Mouse (Mus musculus): ENCODE results near the gene Tmtc1. TPM values are rescaled to one million over a fixed set of nuclear protein-coding genes. Genes with fewer than 3 reads are reported as not detected.
A peak's percentile ranks its signal among the peaks of the same experiment; 100 is the strongest.

The Tmtc1 gene
- polyA plus RNA-seq, 1 experiment from 2014 or later = 3.6 TPM

DNA sequence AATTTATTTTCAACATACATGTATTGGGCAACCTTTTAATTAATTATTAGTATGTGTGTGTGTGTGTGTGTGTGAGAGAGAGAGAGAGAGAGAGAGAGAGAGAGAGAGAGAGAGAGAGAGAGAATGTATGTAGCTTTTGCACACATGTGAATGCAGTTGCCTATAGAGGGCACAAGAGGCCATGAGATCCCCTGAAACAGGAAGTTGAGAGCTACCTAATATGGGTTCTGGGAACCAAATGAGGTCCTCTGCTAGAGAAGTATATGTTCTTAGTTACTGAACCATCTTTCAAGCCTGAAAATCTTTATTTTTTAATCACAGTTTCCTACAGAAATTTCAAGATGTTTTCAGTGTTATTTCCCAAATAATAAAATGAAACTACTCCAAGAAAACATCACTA, 30.6 kb downstream of the Tmtc1 start:
- no peak overlapping the region for H3K4me2 ChIP-seq
- H3K4me1 ChIP-seq (replicated peaks) = no peaks in the 10 kb centered on the region
- no peak overlapping the region for H3K9ac ChIP-seq
- no peak overlapping the region for H3K4me3 ChIP-seq
- no peak overlapping the region for H3K27ac ChIP-seq (replicated peaks)
- no peak for ATAC-seq (ENCODE audit: low FRiP score, low read depth)
- H3K27me3 ChIP-seq = no peaks in the 10 kb centered on the region
- 0 out of 2 replicates have a peak, but pooled peaks cover 3% of the 10 kb centered on the region for H3K36me3 ChIP-seq
- no peaks in the 10 kb centered on the region for H3K9me3 ChIP-seq

- no peak overlapping the region for H3K9ac ChIP-seq
- no peak overlapping the region for H3K4me3 ChIP-seq
- H3K36me3 ChIP-seq = 0 out of 2 replicates have a peak, but pooled peaks cover 3% of the 10 kb centered on the region
- H3K27me3 ChIP-seq = no peaks in the 10 kb centered on the region
- H3K27ac ChIP-seq (replicated peaks) = no peak overlapping the region
- no peaks in the 10 kb centered on the region for H3K9me3 ChIP-seq
- ATAC-seq (ENCODE audit: low FRiP score, low read depth) = no peak
- no peaks in the 10 kb centered on the region for H3K4me1 ChIP-seq (replicated peaks)
- 74% methylated on average over 2 of the region's 2 CpGs for WGBS
- no peak overlapping the region for H3K4me2 ChIP-seq
Observed at GRCm38 (mm10) chr6:148406792-148407490, 37.2 kb downstream of the Tmtc1 start.

DNA sequence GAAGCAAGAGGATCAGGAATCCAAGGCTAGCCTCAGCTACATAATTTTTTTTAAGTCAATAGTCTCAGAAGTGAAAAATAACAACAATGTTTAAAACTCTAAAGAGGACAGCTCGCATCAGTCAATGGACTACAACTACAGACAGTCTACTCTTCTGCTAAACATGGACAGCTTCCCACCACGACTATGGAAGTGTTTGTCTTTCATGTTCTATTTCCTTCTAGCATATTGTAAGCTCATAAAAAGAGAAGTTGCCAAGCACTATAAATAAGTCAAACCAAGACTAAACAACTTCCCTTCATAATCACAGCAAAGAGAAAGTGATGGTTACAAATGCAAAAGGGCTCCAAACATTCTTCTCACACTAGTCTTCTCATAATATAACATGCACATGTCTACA, 38.6 kb downstream of the Tmtc1 start:
- Histone ChIP-seq H3K27me3 (no peaks in the 10 kb centered on the region), H3K9ac (no peak overlapping the region), H3K9me3 (no peaks in the 10 kb centered on the region), H3K4me3 (no peak overlapping the region), H3K4me1 (replicated peaks) (no peaks in the 10 kb centered on the region), H3K27ac (replicated peaks) (no peak overlapping the region), H3K4me2 (no peak overlapping the region), H3K36me3 (no peaks in the 10 kb centered on the region)
- WGBS = 86% methylated on average over 2 of the region's 2 CpGs
- ATAC-seq (ENCODE audit: low FRiP score, low read depth) = no peak

DNA sequence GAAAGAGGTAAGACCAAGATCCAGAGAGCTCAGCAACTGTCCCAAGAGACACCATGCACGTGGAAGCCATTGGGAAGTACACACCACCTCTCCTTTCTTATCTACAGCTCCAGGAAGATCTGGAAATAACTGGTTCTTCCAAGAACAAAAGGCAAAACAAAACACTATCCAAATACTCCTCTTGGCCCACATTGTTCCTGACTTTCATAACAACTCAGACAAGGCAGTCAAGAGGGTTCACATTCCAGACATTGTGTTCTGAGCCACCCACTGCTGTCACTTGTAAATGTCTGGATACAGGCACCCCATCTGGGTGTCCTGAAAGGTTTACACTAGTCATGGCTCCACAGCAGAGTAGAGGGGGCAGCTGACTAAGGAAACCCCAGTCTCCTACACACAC, 39.7 kb downstream of the Tmtc1 start:
- Histone ChIP-seq H3K4me2 (no peak overlapping the region), H3K4me3 (no peak overlapping the region), H3K27me3 (no peaks in the 10 kb centered on the region), H3K9me3 (no peaks in the 10 kb centered on the region), H3K4me1 (replicated peaks) (no peaks in the 10 kb centered on the region), H3K36me3 (no peaks in the 10 kb centered on the region), H3K9ac (no peak overlapping the region), H3K27ac (replicated peaks) (no peak overlapping the region)
- 35% methylated on average over 1 of the region's 1 CpGs for WGBS
- no peak for ATAC-seq (ENCODE audit: low FRiP score, low read depth)

- Histone ChIP-seq H3K27me3 (no peaks in the 10 kb centered on the region), H3K4me1 (replicated peaks) (no peaks in the 10 kb centered on the region), H3K4me3 (no peak overlapping the region), H3K9ac (no peak overlapping the region), H3K4me2 (no peak overlapping the region), H3K9me3 (no peaks in the 10 kb centered on the region), H3K27ac (replicated peaks) (no peak overlapping the region), H3K36me3 (no peaks in the 10 kb centered on the region)
- WGBS = 72% methylated on average over 3 of the region's 3 CpGs
- ATAC-seq (ENCODE audit: low FRiP score, low read depth) = no peak
Observed at GRCm38 (mm10) chr6:148403761-148404160, 40.4 kb downstream of the Tmtc1 start.

DNA sequence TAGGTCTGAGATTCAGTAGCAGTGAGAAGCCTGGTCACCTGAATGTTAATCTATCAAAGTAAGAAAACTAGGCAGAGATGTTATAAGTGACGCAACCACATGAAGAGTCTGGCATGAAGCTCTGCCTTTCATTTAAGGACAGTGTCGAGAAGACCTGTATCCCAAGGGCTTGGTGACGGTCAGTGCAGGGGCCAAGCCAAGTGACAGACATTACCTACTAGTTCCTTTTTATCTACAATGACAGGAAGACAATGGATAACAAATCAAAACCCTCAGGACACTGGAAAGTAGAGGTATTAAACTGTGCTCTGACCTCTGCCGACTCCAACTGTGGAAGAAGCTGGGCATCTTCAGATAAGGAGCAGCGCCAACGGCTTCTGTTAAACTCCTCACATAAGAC, 43.2 kb downstream of the Tmtc1 start:
- Histone ChIP-seq H3K9ac (no peak overlapping the region), H3K4me2 (no peak overlapping the region), H3K27me3 (no peaks in the 10 kb centered on the region), H3K4me1 (replicated peaks) (no peaks in the 10 kb centered on the region), H3K36me3 (no peaks in the 10 kb centered on the region), H3K9me3 (no peaks in the 10 kb centered on the region), H3K4me3 (no peak overlapping the region), H3K27ac (replicated peaks) (no peak overlapping the region)
- ATAC-seq (ENCODE audit: low FRiP score, low read depth) = no peak
- WGBS = 89% methylated on average over 6 of the region's 6 CpGs

- H3K4me1 ChIP-seq (replicated peaks) = no peaks in the 10 kb centered on the region
- H3K36me3 ChIP-seq = no peaks in the 10 kb centered on the region
- no peak overlapping the region for H3K9ac ChIP-seq
- no peak overlapping the region for H3K4me3 ChIP-seq
- H3K4me2 ChIP-seq = no peak overlapping the region
- no peaks in the 10 kb centered on the region for H3K27me3 ChIP-seq
- ATAC-seq (ENCODE audit: low FRiP score, low read depth) = no peak
- no peaks in the 10 kb centered on the region for H3K9me3 ChIP-seq
- WGBS = 93% methylated on average over 2 of the region's 2 CpGs
- H3K27ac ChIP-seq (replicated peaks) = no peak overlapping the region
Observed at GRCm38 (mm10) chr6:148399541-148399940, 44.6 kb downstream of the Tmtc1 start.

GRCm38 (mm10) chr6:148398888-148399287, 45.3 kb downstream of the Tmtc1 start:
- Histone ChIP-seq H3K4me2 (no peak overlapping the region), H3K9ac (no peak overlapping the region), H3K27me3 (no peaks in the 10 kb centered on the region), H3K4me3 (no peak overlapping the region), H3K4me1 (replicated peaks) (no peaks in the 10 kb centered on the region), H3K9me3 (no peaks in the 10 kb centered on the region), H3K36me3 (no peaks in the 10 kb centered on the region), H3K27ac (replicated peaks) (no peak overlapping the region)
- 89% methylated on average over 2 of the region's 2 CpGs for whole genome bisulfite sequencing
- no peak for ATAC-seq (ENCODE audit: low FRiP score, low read depth)

- no peak overlapping the region for H3K9ac ChIP-seq
- H3K27me3 ChIP-seq = no peaks in the 10 kb centered on the region
- no peak overlapping the region for H3K27ac ChIP-seq (replicated peaks)
- no peaks in the 10 kb centered on the region for H3K9me3 ChIP-seq
- ATAC-seq (ENCODE audit: low FRiP score, low read depth) = no peak
- peaks cover 11% of the 10 kb centered on the region for H3K4me1 ChIP-seq (replicated peaks)
- H3K36me3 ChIP-seq = no peaks in the 10 kb centered on the region
- WGBS = 53% methylated on average over 5 of the region's 5 CpGs
- no peak overlapping the region for H3K4me3 ChIP-seq
- H3K4me2 ChIP-seq = no peak overlapping the region
Observed at GRCm38 (mm10) chr6:148397270-148397669, 46.9 kb downstream of the Tmtc1 start.

GRCm38 (mm10) chr6:148395272-148395671, 48.9 kb downstream of the Tmtc1 start:
- ATAC-seq (ENCODE audit: low FRiP score, low read depth) = no peak
- H3K36me3 ChIP-seq = no peaks in the 10 kb centered on the region
- no peak overlapping the region for H3K4me2 ChIP-seq
- no peak overlapping the region for H3K27ac ChIP-seq (replicated peaks)
- no peak overlapping the region for H3K9ac ChIP-seq
- WGBS = 92% methylated on average over 3 of the region's 3 CpGs
- no peaks in the 10 kb centered on the region for H3K9me3 ChIP-seq
- no peaks in the 10 kb centered on the region for H3K27me3 ChIP-seq
- H3K4me1 ChIP-seq (replicated peaks) = peaks cover 27% of the 10 kb centered on the region
- no peak overlapping the region for H3K4me3 ChIP-seq

DNA sequence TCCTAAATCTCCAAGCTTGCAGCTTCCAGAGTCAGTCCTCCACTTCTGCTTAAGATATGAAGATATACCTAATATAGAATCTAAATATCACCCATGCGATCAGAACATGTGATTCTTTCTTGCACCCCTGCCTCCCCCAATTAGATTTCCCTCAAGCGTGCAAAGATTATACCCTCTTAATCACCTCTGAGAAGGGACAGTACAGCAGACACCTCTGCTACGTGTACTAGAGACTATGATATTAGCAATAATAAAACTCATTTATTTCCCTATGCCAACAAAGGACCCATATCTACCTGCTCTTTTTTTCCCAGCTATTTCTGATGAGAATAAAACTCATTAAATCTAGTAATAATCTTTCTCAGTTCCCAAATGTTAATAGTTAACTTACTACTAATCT, 49.9 kb downstream of the Tmtc1 start:
- H3K27ac ChIP-seq (replicated peaks) = no peak overlapping the region

DNA sequence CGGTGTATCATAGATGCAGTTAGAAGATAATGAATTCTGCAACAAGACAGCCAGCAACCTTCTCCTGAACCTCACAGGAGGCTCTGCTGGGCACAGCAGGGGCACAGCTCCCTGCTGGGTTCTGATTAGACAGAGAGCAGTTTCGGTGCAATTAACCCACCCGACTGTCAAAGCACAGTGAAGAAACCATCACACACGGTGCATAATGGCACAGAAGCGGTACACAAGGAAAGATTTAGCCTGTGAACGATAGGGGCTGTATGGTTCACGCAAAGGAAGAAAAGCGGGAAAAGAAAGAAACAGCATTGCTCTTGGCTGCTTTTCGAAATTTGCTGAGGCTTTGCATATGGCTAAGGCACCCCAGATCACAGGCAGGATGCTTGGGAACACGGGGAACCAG, 52.0 kb downstream of the Tmtc1 start:
- H3K9me3 ChIP-seq = no peaks in the 10 kb centered on the region
- WGBS = 17% methylated on average over 10 of the region's 10 CpGs
- H3K9ac ChIP-seq = no peak overlapping the region
- H3K4me3 ChIP-seq = no peak overlapping the region
- ATAC-seq (ENCODE audit: low FRiP score, low read depth) = peak; percentile 59; the same call in 1 of the 2 replicates
- H3K4me2 ChIP-seq = peak overlapping the region; percentile 4; the same call in 1 of the 2 replicates
- peaks cover 32% of the 10 kb centered on the region for H3K4me1 ChIP-seq (replicated peaks)
- H3K27me3 ChIP-seq = no peaks in the 10 kb centered on the region
- no peaks in the 10 kb centered on the region for H3K36me3 ChIP-seq
- H3K27ac ChIP-seq (replicated peaks) = 0 out of 2 replicates have a peak overlapping the region, but pooled peaks have one; percentile 73

More for the DNA sequence above, 49.9 kb downstream of the Tmtc1 start:
- no peak for ATAC-seq (ENCODE audit: low FRiP score, low read depth)
- Histone ChIP-seq H3K27me3 (no peaks in the 10 kb centered on the region), H3K4me3 (no peak overlapping the region), H3K4me2 (no peak overlapping the region), H3K9ac (no peak overlapping the region), H3K4me1 (replicated peaks) (peaks cover 32% of the 10 kb centered on the region), H3K36me3 (no peaks in the 10 kb centered on the region), H3K9me3 (no peaks in the 10 kb centered on the region)
- WGBS = 68% methylated on average over 3 of the region's 3 CpGs

- H3K9me3 ChIP-seq = no peaks in the 10 kb centered on the region
- H3K4me1 ChIP-seq (replicated peaks) = peaks cover 32% of the 10 kb centered on the region
- peak overlapping the region; percentile 73 for H3K27ac ChIP-seq (replicated peaks)
- 62% methylated on average over 7 of the region's 7 CpGs for WGBS
- ATAC-seq (ENCODE audit: low FRiP score, low read depth) = no peak
- no peak overlapping the region for H3K9ac ChIP-seq
- H3K4me2 ChIP-seq = 0 out of 2 replicates have a peak overlapping the region, but pooled peaks have one; percentile 11
- no peaks in the 10 kb centered on the region for H3K27me3 ChIP-seq
- H3K4me3 ChIP-seq = no peak overlapping the region
- H3K36me3 ChIP-seq = no peaks in the 10 kb centered on the region
Observed at GRCm38 (mm10) chr6:148391286-148391685, 52.9 kb downstream of the Tmtc1 start.

All from hindbrain, embryonic 15.5 days (tissue).